Mouse (Mus musculus) intestine, embryonic 16.5 days (tissue): ENCODE measurements around the gene Nr1h3. TPM values are rescaled to one million over a fixed set of nuclear protein-coding genes. Genes with fewer than 3 reads are reported as not detected.

ENCODE experiments used
- ATAC-seq: fragments of 200-750 bp; cut with Nextera tagmentation; 2 replicates; pipeline ENCODE4 v1.8.0; 2017; ENCODE audit warnings: moderate TSS enrichment, moderate library complexity
- H3K27ac ChIP-seq: fragments of 300-500 bp; sonication (generic); 2 replicates; pipeline ENCODE4 v1.5.1; 2014; ENCODE audit warnings: mild to moderate bottlenecking, low read length
- H3K27me3 ChIP-seq: fragments of 300-500 bp; sonication (generic); replicated peaks from 2 replicates; pipeline ENCODE4 v1.6.1; 2014; ENCODE audit warnings: low read length, control low read depth, mixed read lengths; ENCODE audit not compliant: control insufficient read depth, insufficient read depth
- H3K36me3 ChIP-seq: fragments of 300-500 bp; sonication (generic); 2 replicates; pipeline ENCODE4 v1.6.1; 2014; ENCODE audit warnings: low read length, control low read depth; ENCODE audit not compliant: control insufficient read depth, insufficient read depth
- H3K4me1 ChIP-seq: fragments of 300-500 bp; sonication (generic); 2 replicates; pipeline ENCODE4 v1.6.1; 2014; ENCODE audit warnings: low read length, control low read depth, mixed read lengths; ENCODE audit not compliant: control insufficient read depth, insufficient read depth
- H3K4me2 ChIP-seq: fragments of 300-500 bp; sonication (generic); 2 replicates; pipeline ENCODE4 v1.6.1; 2014; ENCODE audit warnings: low read depth, low read length, control low read depth
- H3K4me3 ChIP-seq: fragments of 300-500 bp; sonication (generic); 2 replicates; pipeline ENCODE4 v1.5.1; 2014; ENCODE audit warnings: mild to moderate bottlenecking, low read length
- H3K9ac ChIP-seq: fragments of 300-500 bp; sonication (generic); 2 replicates; pipeline ENCODE4 v1.6.1; 2014; ENCODE audit warnings: low read depth, low read length
- H3K9me3 ChIP-seq: fragments of 300-500 bp; sonication (generic); 2 replicates; pipeline ENCODE4 v1.6.1; 2016; ENCODE audit warnings: low read length, control low read depth; ENCODE audit not compliant: control insufficient read depth
- WGBS: fragments of 180-500 bp; shearing (Covaris S2); extraction: QIAGEN DNeasy Blood & Tissue Kit; methylation state at CpG from one replicate; pipeline ENCODE4 v1.1.7; 2014; 5-methylcytosine and 5-hydroxymethylcytosine counted together
- polyA plus RNA-seq: library from polyadenylated mRNA; unstranded; fragments of >200 nt; fragmentation: Nextera tagmentation; extraction: Ambion mirVana; gene quantifications from 2 replicates; pipeline ENCODE4 v1.2.1, GENCODE M21; 2015

The Nr1h3 gene
- polyA plus RNA-seq, 1 experiment from 2014 or later, result 21.8 TPM

DNA sequence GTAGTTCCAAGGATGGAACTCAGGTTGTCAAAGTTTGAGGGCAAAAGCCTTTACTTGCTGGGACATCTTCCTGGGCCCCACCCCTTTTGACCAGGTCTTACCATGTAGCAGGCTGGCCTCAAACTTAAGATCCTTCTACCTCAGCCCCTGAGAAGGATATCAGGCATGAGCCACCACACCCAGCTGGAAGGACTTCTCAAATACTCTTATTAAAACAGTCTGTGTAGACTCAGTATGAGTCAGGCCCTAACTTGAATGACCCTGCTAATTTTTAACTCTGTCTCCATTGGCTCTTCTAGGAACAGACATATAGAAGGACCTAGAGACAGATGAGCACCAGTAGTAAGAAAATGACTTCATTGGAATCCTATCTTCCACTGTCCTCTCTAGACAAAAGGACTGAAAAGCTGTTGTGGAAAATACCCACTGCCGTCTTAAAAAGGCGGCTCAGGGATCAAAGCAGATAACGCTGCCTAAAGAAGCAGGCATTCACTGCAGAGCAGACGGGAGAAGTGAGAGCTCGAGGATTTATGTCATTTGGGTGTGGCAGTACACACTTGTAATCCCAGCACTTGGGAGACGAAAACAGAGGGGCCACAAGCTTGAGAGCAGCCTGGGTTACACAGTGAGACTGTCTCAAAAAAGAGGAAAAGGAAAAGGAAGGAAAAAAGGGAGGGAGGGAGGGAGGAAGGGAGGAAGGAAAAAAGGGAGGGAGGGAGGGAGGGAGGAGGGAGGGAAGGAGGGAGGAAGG lies 45.5 kb downstream of the Nr1h3 start:
- H3K4me3 ChIP-seq, result no peak overlapping the region
- WGBS, result 32% methylated on average over 6 of the region's 6 CpGs
- no peaks in the 10 kb centered on the region for H3K9me3 ChIP-seq
- H3K9ac ChIP-seq, result no peak overlapping the region
- no peaks in the 10 kb centered on the region; the same call in 1 of the 2 replicates for H3K36me3 ChIP-seq
- no peak for ATAC-seq
- no peaks in the 10 kb centered on the region for H3K27me3 ChIP-seq
- H3K27ac ChIP-seq, result no peak overlapping the region
- H3K4me1 ChIP-seq, result no peaks in the 10 kb centered on the region; the same call in 1 of the 2 replicates
- H3K4me2 ChIP-seq, result no peak overlapping the region

- Histone ChIP-seq H3K4me2 (no peak overlapping the region), H3K4me3 (no peak overlapping the region), H3K9ac (no peak overlapping the region), H3K36me3 (no peaks in the 10 kb centered on the region; the same call in 1 of the 2 replicates), H3K27me3 (no peaks in the 10 kb centered on the region), H3K27ac (no peak overlapping the region), H3K4me1 (no peaks in the 10 kb centered on the region; the same call in 1 of the 2 replicates), H3K9me3 (no peaks in the 10 kb centered on the region)
- no peak for ATAC-seq
- WGBS, result 94% methylated on average over 3 of the region's 3 CpGs
Measured at GRCm38 (mm10) chr2:91154091-91154490, 48.5 kb downstream of the Nr1h3 start.

DNA sequence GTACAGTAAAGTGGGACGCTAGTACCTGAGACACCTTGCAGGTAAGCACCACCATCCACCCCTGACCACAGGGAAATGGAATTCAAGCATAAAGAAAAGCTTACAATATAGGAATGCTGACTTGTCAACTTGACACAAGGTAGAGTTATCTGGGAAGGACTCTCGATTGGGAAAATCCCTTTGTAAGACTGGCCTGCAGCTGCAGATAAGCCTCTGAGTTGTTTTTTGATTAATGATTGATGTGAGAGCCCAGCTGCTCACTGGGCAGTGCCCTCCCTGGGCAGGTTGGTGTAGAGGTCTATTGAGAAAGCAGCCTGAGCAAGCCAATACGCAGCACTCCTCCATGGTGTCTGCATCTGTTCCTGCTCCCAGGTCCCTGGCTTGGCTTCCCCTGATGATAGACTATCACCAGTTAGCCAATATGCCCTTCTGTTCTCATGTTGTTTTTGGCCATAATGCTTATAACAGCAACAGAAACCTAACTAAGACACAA lies 49.7 kb downstream of the Nr1h3 start:
- H3K27me3 ChIP-seq, result no peaks in the 10 kb centered on the region
- no peak for ATAC-seq
- H3K9me3 ChIP-seq, result no peaks in the 10 kb centered on the region
- H3K4me3 ChIP-seq, result no peak overlapping the region
- 70% methylated on average over 3 of the region's 3 CpGs for WGBS
- no peak overlapping the region for H3K4me2 ChIP-seq
- H3K9ac ChIP-seq, result no peak overlapping the region
- H3K27ac ChIP-seq, result no peak overlapping the region
- no peaks in the 10 kb centered on the region; the same call in 1 of the 2 replicates for H3K4me1 ChIP-seq
- no peaks in the 10 kb centered on the region; the same call in 1 of the 2 replicates for H3K36me3 ChIP-seq

DNA sequence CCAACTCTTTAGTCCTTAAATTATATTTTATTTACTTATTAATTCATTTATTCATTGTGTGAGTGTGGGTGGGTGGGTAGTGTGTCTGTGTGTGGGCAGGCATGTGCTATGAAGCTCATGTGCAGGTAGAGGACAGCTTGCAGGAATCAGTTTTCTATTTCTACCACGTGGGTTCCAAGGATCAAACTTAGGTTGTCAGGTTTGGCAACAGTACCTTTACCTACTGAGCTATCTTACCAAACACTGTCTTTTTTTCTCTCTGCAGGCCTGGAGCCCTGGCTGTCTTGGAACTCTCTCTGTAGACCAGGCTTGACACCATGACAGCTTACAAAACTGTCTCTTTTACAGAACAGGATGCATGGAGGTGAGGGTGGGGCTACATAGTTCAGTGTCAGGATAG lies 51.3 kb downstream of the Nr1h3 start:
- H3K27me3 ChIP-seq, result no peaks in the 10 kb centered on the region

GRCm38 (mm10) chr2:91148101-91148500 lies 54.5 kb downstream of the Nr1h3 start:
- no peak overlapping the region for H3K4me2 ChIP-seq
- H3K9me3 ChIP-seq, result no peaks in the 10 kb centered on the region
- no peaks in the 10 kb centered on the region for H3K27me3 ChIP-seq
- no peak overlapping the region for H3K4me3 ChIP-seq
- no peak for ATAC-seq
- H3K4me1 ChIP-seq, result no peaks in the 10 kb centered on the region
- no peak overlapping the region for H3K9ac ChIP-seq
- no peak overlapping the region for H3K27ac ChIP-seq
- H3K36me3 ChIP-seq, result no peaks in the 10 kb centered on the region

More for the DNA sequence above, 51.3 kb downstream of the Nr1h3 start:
- Histone ChIP-seq H3K9me3 (no peaks in the 10 kb centered on the region), H3K4me2 (no peak overlapping the region), H3K27ac (no peak overlapping the region), H3K4me1 (no peaks in the 10 kb centered on the region), H3K36me3 (no peaks in the 10 kb centered on the region), H3K9ac (no peak overlapping the region), H3K4me3 (no peak overlapping the region)
- WGBS, result 69% methylated on average over 1 of the region's 1 CpGs
- ATAC-seq, result no peak

DNA sequence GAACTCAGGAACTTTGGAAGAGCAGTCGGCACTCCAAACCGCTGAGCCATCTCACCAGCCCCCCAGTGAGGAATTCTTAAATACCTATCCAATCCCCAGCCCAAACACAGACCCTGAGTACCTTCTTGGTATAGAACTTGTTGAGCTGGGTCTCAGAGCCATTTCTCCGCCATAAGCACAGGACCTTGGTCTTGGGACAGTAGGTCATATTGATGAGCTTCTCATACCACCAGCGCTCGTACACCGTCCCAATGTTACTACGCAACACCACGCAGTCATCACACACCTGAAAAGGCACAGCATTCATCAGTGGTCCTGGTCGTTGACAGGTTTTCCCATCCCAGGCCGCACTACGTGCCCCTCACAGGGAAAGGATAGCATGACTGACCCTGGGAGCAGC lies 59.2 kb downstream of the Nr1h3 start:
- WGBS, result 93% methylated on average over 11 of the region's 11 CpGs
- no peaks in the 10 kb centered on the region for H3K36me3 ChIP-seq

DNA sequence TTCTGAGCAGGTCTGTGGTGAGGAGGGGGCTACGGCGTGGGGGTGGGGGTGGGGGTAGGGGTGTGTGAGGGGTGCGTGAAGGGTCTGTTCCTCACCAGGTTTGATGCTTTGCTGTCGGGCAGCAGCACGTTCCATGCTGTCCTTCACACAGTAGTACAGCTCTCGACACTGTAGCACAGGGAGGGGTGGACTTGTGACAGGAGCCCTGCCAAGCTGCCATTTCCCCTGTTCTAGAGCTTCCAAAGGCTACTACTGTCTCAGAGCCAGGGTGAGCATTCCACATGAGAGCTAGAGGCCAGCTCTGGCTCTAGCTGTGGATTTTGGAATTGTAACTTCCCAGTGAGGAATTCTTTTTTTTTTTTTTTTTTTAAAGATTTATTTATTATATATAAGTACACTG lies 59.7 kb downstream of the Nr1h3 start:
- Histone ChIP-seq H3K27me3 (no peaks in the 10 kb centered on the region), H3K4me3 (no peak overlapping the region), H3K9me3 (no peaks in the 10 kb centered on the region), H3K36me3 (no peaks in the 10 kb centered on the region), H3K9ac (no peak overlapping the region), H3K27ac (no peak overlapping the region), H3K4me2 (no peak overlapping the region), H3K4me1 (no peaks in the 10 kb centered on the region)
- WGBS, result 93% methylated on average over 6 of the region's 6 CpGs
- ATAC-seq, result no peak

More for the DNA sequence above, 59.2 kb downstream of the Nr1h3 start:
- Histone ChIP-seq H3K4me3 (no peak overlapping the region), H3K4me1 (no peaks in the 10 kb centered on the region), H3K9me3 (no peaks in the 10 kb centered on the region), H3K9ac (no peak overlapping the region), H3K4me2 (no peak overlapping the region), H3K27me3 (no peaks in the 10 kb centered on the region), H3K27ac (no peak overlapping the region)
- ATAC-seq, result no peak

GRCm38 (mm10) chr2:91139764-91140163 lies 62.9 kb downstream of the Nr1h3 start:
- ATAC-seq, result no peak
- 87% methylated on average over 8 of the region's 8 CpGs for WGBS
- no peak overlapping the region for H3K27ac ChIP-seq
- H3K9ac ChIP-seq, result no peak overlapping the region
- no peaks in the 10 kb centered on the region for H3K27me3 ChIP-seq
- no peaks in the 10 kb centered on the region for H3K4me1 ChIP-seq
- no peaks in the 10 kb centered on the region for H3K9me3 ChIP-seq
- H3K36me3 ChIP-seq, result no peaks in the 10 kb centered on the region
- H3K4me2 ChIP-seq, result no peak overlapping the region
- no peak overlapping the region for H3K4me3 ChIP-seq

- Histone ChIP-seq H3K4me1 (no peaks in the 10 kb centered on the region), H3K27ac (no peak overlapping the region), H3K9me3 (no peaks in the 10 kb centered on the region), H3K4me2 (no peak overlapping the region), H3K36me3 (no peaks in the 10 kb centered on the region), H3K9ac (no peak overlapping the region), H3K4me3 (no peak overlapping the region), H3K27me3 (no peaks in the 10 kb centered on the region)
- no peak for ATAC-seq
- WGBS, result 72% methylated on average over 5 of the region's 5 CpGs
Measured at GRCm38 (mm10) chr2:91139311-91139710, 63.3 kb downstream of the Nr1h3 start.
